Mouse (Mus musculus) right cerebral cortex, postnatal 4 days (tissue): Measurements from ENCODE around the gene Romo1.
A peak's percentile ranks its signal among the peaks of the same experiment; 100 is the strongest.
"Not testable (repeated sequence)": the region's sequence is repeated elsewhere in the genome, so short reads cannot be mapped to it uniquely, and the experiment has no call there.

Source experiments
- DNase-seq: peaks from one replicate; pipeline ENCODE4 v3.0.0-alpha.2; 2022

The Romo1 gene

GRCm38 (mm10) chr2:156143953-156144724 is at the start of gene Romo1, which contains the start of gene Nfs1:
Gene Romo1 (plus strand): TSS chr2:156144039.
Gene Nfs1 (minus strand): TSS chr2:156144186.
- DNase-seq, result peak; percentile 96

- no peak for DNase-seq
These were observed 33.0 kb upstream of the Romo1 start for GRCm38 (mm10) chr2:156110627-156111357.

GRCm38 (mm10) chr2:156111358-156112079 is 32.3 kb upstream of the Romo1 start, which contains the start of the genes Cpne1 and Rbm12:
Gene Cpne1 (minus strand): TSS chr2:156111965.
Gene Rbm12 (minus strand): TSS chr2:156111978.
- peak; percentile 96 for DNase-seq

GRCm38 (mm10) chr2:156112080-156112423 is 31.8 kb upstream of the Romo1 start:
- DNase-seq, result not testable (repeated sequence)

GRCm38 (mm10) chr2:156119566-156119965 is 24.3 kb upstream of the Romo1 start:
- DNase-seq, result no peak

- DNase-seq, result no peak
These were observed 20.1 kb upstream of the Romo1 start for GRCm38 (mm10) chr2:156123731-156124130.

GRCm38 (mm10) chr2:156126992-156127391 is 16.8 kb upstream of the Romo1 start, which contains the start of gene Gm28036:
Gene Gm28036 (minus strand): TSS chr2:156127092.
- no peak for DNase-seq

- DNase-seq, result no peak
These were observed 9.7 kb upstream of the Romo1 start for GRCm38 (mm10) chr2:156134161-156134560.

GRCm38 (mm10) chr2:156135695-156136094 is 8.1 kb upstream of the Romo1 start:
- no peak for DNase-seq

- DNase-seq, result no peak
These were observed 1.0 kb upstream of the Romo1 start for GRCm38 (mm10) chr2:156142820-156143219.

- DNase-seq, result no peak
These were observed 472 bp upstream of the Romo1 start for GRCm38 (mm10) chr2:156143367-156143766.

- DNase-seq, result no peak
These were observed 1.8 kb downstream of the Romo1 start for GRCm38 (mm10) chr2:156145486-156146130.

- no peak for DNase-seq
These were observed 2.6 kb downstream of the Romo1 start for GRCm38 (mm10) chr2:156146272-156146989.

GRCm38 (mm10) chr2:156147316-156147915 is 3.6 kb downstream of the Romo1 start:
- no peak for DNase-seq

GRCm38 (mm10) chr2:156151538-156151937 is 7.7 kb downstream of the Romo1 start:
- DNase-seq, result no peak

- no peak for DNase-seq
These were observed 21.6 kb downstream of the Romo1 start for GRCm38 (mm10) chr2:156165478-156165877.

- no peak for DNase-seq
These were observed 22.7 kb downstream of the Romo1 start for GRCm38 (mm10) chr2:156166557-156166956.

- DNase-seq, result no peak
These were observed 33.2 kb downstream of the Romo1 start for GRCm38 (mm10) chr2:156177079-156177478.

- no peak for DNase-seq
These were observed 33.8 kb downstream of the Romo1 start for GRCm38 (mm10) chr2:156177651-156178050.

- DNase-seq, result peak; percentile 77
These were observed 35.4 kb downstream of the Romo1 start for GRCm38 (mm10) chr2:156179046-156179795.

GRCm38 (mm10) chr2:156179796-156180093 is 35.9 kb downstream of the Romo1 start:
- no peak for DNase-seq
